Mouse (Mus musculus) liver, embryonic 14.5 days (tissue): ENCODE measurements around the gene Atxn1l.

ENCODE experiments used
- CTCF ChIP-seq: IDR thresholded peaks from 2 replicates; pipeline ENCODE4 v1.5.1; 2016; ENCODE audit warnings: antibody characterized with exemption, low read depth, control low read depth
- EP300 ChIP-seq: IDR thresholded peaks from 2 replicates; pipeline ENCODE4 v1.6.1; 2016; ENCODE audit warnings: antibody characterized with exemption, low read depth

DNA sequence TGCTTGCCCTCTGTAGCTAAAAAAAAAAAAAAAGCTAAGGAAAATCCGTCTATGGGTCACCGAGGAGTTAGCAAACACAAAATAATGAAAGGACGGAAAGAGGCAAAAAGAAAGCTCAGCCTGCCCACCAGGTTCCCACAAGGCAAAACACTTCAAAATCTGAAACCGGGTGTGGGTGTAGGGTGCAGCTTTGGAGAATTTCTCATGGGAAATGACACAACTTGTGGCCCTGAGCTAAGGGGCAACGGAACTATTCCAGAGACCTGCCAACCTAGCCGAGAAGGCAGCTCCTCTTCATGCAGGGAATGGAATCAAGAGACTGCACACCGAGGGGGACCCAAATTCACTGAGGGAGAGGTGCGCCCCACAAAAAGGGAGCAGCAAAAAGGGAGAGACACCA is 720 bp downstream of the Atxn1l start:
- TF ChIP-seq CTCF = no peak
- no peak for TF ChIP-seq EP300
